Mouse (Mus musculus): ENCODE data around the gene Man2c1. TPM values are rescaled to one million over a fixed set of nuclear protein-coding genes. Genes with fewer than 3 reads are reported as not detected.
A peak's percentile ranks its signal among the peaks of the same experiment; 100 is the strongest.

The Man2c1 gene
- polyA plus RNA-seq, 1 experiment = 50.4 TPM

GRCm38 (mm10) chr9:57141417-57142353 lies 11.2 kb downstream of the Man2c1 start:
- no peaks in the 10 kb centered on the region for H3K9me3 ChIP-seq
- no peaks in the 10 kb centered on the region for H3K27me3 ChIP-seq (replicated peaks)
- peaks cover 7% of the 10 kb centered on the region for H3K4me1 ChIP-seq
- H3K36me3 ChIP-seq (replicated peaks; ENCODE audit: low read length) = peaks cover 93% of the 10 kb centered on the region
- no peak for TF ChIP-seq GATA1 (IDR thresholded peaks at IDR 0.05; ENCODE audit: borderline replicate concordance, low read length)
- TF ChIP-seq FLI1 (IDR thresholded peaks at IDR 0.05; ENCODE audit: low read length) = no peak
- H3K4me3 ChIP-seq (replicated peaks) = peak overlapping the region; percentile 8

- Histone ChIP-seq H3K4me3 (replicated peaks) (no peak overlapping the region), H3K4me1 (peaks cover 22% of the 10 kb centered on the region), H3K9me3 (no peaks in the 10 kb centered on the region), H3K27me3 (replicated peaks) (no peaks in the 10 kb centered on the region), H3K36me3 (replicated peaks; ENCODE audit: low read length) (peaks cover 77% of the 10 kb centered on the region)
- TF ChIP-seq FLI1 (IDR thresholded peaks at IDR 0.05; ENCODE audit: low read length) (no peak), GATA1 (IDR thresholded peaks at IDR 0.05; ENCODE audit: borderline replicate concordance, low read length) (no peak)
Measured at GRCm38 (mm10) chr9:57143212-57143611, 12.7 kb downstream of the Man2c1 start.

- TF ChIP-seq GATA1 (IDR thresholded peaks at IDR 0.05; ENCODE audit: borderline replicate concordance, low read length) (no peak), FLI1 (IDR thresholded peaks at IDR 0.05; ENCODE audit: low read length) (no peak)
- peaks cover 61% of the 10 kb centered on the region for H3K36me3 ChIP-seq (replicated peaks; ENCODE audit: low read length)
- H3K4me3 ChIP-seq (replicated peaks) = no peak overlapping the region
- peaks cover 32% of the 10 kb centered on the region for H3K4me1 ChIP-seq
- no peaks in the 10 kb centered on the region for H3K9me3 ChIP-seq
- no peaks in the 10 kb centered on the region for H3K27me3 ChIP-seq (replicated peaks)
Measured at GRCm38 (mm10) chr9:57144830-57145229, 14.3 kb downstream of the Man2c1 start.

GRCm38 (mm10) chr9:57146451-57147066 lies 16.1 kb downstream of the Man2c1 start:
- TF ChIP-seq FLI1 (IDR thresholded peaks at IDR 0.05; ENCODE audit: low read length) (no peak), GATA1 (IDR thresholded peaks at IDR 0.05; ENCODE audit: borderline replicate concordance, low read length) (no peak)
- H3K4me1 ChIP-seq = peaks cover 31% of the 10 kb centered on the region
- no peaks in the 10 kb centered on the region for H3K9me3 ChIP-seq
- H3K4me3 ChIP-seq (replicated peaks) = peak overlapping the region; percentile 14
- no peaks in the 10 kb centered on the region for H3K27me3 ChIP-seq (replicated peaks)
- peaks cover 44% of the 10 kb centered on the region for H3K36me3 ChIP-seq (replicated peaks; ENCODE audit: low read length)

GRCm38 (mm10) chr9:57147205-57148143 lies 17.0 kb downstream of the Man2c1 start:
- Histone ChIP-seq H3K4me3 (replicated peaks) (peak overlapping the region; percentile 92), H3K4me1 (peaks cover 28% of the 10 kb centered on the region), H3K27me3 (replicated peaks) (no peaks in the 10 kb centered on the region), H3K36me3 (replicated peaks; ENCODE audit: low read length) (peaks cover 35% of the 10 kb centered on the region), H3K9me3 (no peaks in the 10 kb centered on the region)
- no peak for TF ChIP-seq GATA1 (IDR thresholded peaks at IDR 0.05; ENCODE audit: borderline replicate concordance, low read length)
- TF ChIP-seq FLI1 (IDR thresholded peaks at IDR 0.05; ENCODE audit: low read length) = no peak

- Histone ChIP-seq H3K4me1 (peaks cover 28% of the 10 kb centered on the region), H3K36me3 (replicated peaks; ENCODE audit: low read length) (peaks cover 27% of the 10 kb centered on the region), H3K4me3 (replicated peaks) (peak within 1 kb of the TSS; percentile 92), H3K27me3 (replicated peaks) (no peaks in the 10 kb centered on the region), H3K9me3 (no peaks in the 10 kb centered on the region)
- no peak for TF ChIP-seq GATA1 (IDR thresholded peaks at IDR 0.05; ENCODE audit: borderline replicate concordance, low read length)
Measured at GRCm38 (mm10) chr9:57148144-57148878, 17.8 kb downstream of the Man2c1 start, which contains the start of gene Neil1. Neil1 (minus strand) TSS chr9:57148305.

GRCm38 (mm10) chr9:57149021-57149420 lies 18.5 kb downstream of the Man2c1 start:
- H3K36me3 ChIP-seq (replicated peaks; ENCODE audit: low read length) = peaks cover 20% of the 10 kb centered on the region
- TF ChIP-seq GATA1 (IDR thresholded peaks at IDR 0.05; ENCODE audit: borderline replicate concordance, low read length) = no peak
- no peak for TF ChIP-seq FLI1 (IDR thresholded peaks at IDR 0.05; ENCODE audit: low read length)
- H3K9me3 ChIP-seq = no peaks in the 10 kb centered on the region
- H3K4me1 ChIP-seq = peaks cover 28% of the 10 kb centered on the region
- no peaks in the 10 kb centered on the region for H3K27me3 ChIP-seq (replicated peaks)
- H3K4me3 ChIP-seq (replicated peaks) = no peak overlapping the region

- Histone ChIP-seq H3K36me3 (replicated peaks; ENCODE audit: low read length) (peaks cover 21% of the 10 kb centered on the region), H3K27me3 (replicated peaks) (no peaks in the 10 kb centered on the region), H3K4me3 (replicated peaks) (no peak overlapping the region), H3K9me3 (no peaks in the 10 kb centered on the region), H3K4me1 (peaks cover 28% of the 10 kb centered on the region)
- TF ChIP-seq GATA1 (IDR thresholded peaks at IDR 0.05; ENCODE audit: borderline replicate concordance, low read length) = no peak
- no peak for TF ChIP-seq FLI1 (IDR thresholded peaks at IDR 0.05; ENCODE audit: low read length)
Measured at GRCm38 (mm10) chr9:57150192-57150591, 19.7 kb downstream of the Man2c1 start.

GRCm38 (mm10) chr9:57152331-57152730 lies 21.8 kb downstream of the Man2c1 start:
- H3K9me3 ChIP-seq = no peaks in the 10 kb centered on the region
- peaks cover 35% of the 10 kb centered on the region for H3K4me1 ChIP-seq
- H3K36me3 ChIP-seq (replicated peaks; ENCODE audit: low read length) = peaks cover 30% of the 10 kb centered on the region
- H3K27me3 ChIP-seq (replicated peaks) = no peaks in the 10 kb centered on the region
- TF ChIP-seq FLI1 (IDR thresholded peaks at IDR 0.05; ENCODE audit: low read length) (no peak), GATA1 (IDR thresholded peaks at IDR 0.05; ENCODE audit: borderline replicate concordance, low read length) (no peak)
- H3K4me3 ChIP-seq (replicated peaks) = no peak overlapping the region
